Mouse (Mus musculus): ENCODE data around the gene Sult1d1. TPM values are rescaled to one million over a fixed set of nuclear protein-coding genes. Genes with fewer than 3 reads are reported as not detected.

Sult1d1 gene
- polyA plus RNA-seq (2015; fragmentation: Nextera tagmentation; extraction: Ambion mirVana), result not detected in 2 replicates

- H3K27me3 ChIP-seq (replicated peaks), result no peaks in the 10 kb centered on the region
- H3K4me3 ChIP-seq, result no peak within 1 kb of the TSS
- no peaks in the 10 kb centered on the region for H3K9me3 ChIP-seq
- ATAC-seq (replicated peaks), result no peak
- no peak within 1 kb of the TSS for H3K4me2 ChIP-seq
- no peaks in the 10 kb centered on the region for H3K4me1 ChIP-seq
- H3K27ac ChIP-seq, result no peak within 1 kb of the TSS
- 85% methylated on average over 5 of the region's 5 CpGs for WGBS
- no peak within 1 kb of the TSS for H3K9ac ChIP-seq
- no peaks in the 10 kb centered on the region for H3K36me3 ChIP-seq (replicated peaks)
These were observed at the start of gene Sult1d1 for GRCm38 (mm10) chr5:87568845-87569244. Sult1d1 (minus strand) TSS chr5:87569027.

GRCm38 (mm10) chr5:87615128-87615390 is 46.2 kb upstream of the Sult1d1 start:
- WGBS, result 94% methylated on average over 2 of the region's 2 CpGs
- Histone ChIP-seq H3K36me3 (replicated peaks) (no peaks in the 10 kb centered on the region), H3K4me1 (no peaks in the 10 kb centered on the region), H3K4me3 (no peak overlapping the region), H3K27me3 (replicated peaks) (no peaks in the 10 kb centered on the region), H3K9me3 (no peaks in the 10 kb centered on the region), H3K9ac (no peak overlapping the region), H3K4me2 (no peak overlapping the region), H3K27ac (no peak overlapping the region)
- no peak for ATAC-seq (replicated peaks)

GRCm38 (mm10) chr5:87614364-87615127 is 45.7 kb upstream of the Sult1d1 start:
- no peaks in the 10 kb centered on the region for H3K9me3 ChIP-seq
- no peaks in the 10 kb centered on the region for H3K27me3 ChIP-seq (replicated peaks)
- no peak overlapping the region for H3K4me3 ChIP-seq
- H3K9ac ChIP-seq, result no peak overlapping the region
- no peak for ATAC-seq (replicated peaks)
- H3K4me2 ChIP-seq, result no peak overlapping the region
- H3K36me3 ChIP-seq (replicated peaks), result no peaks in the 10 kb centered on the region
- no peaks in the 10 kb centered on the region for H3K4me1 ChIP-seq
- no peak overlapping the region for H3K27ac ChIP-seq

DNA sequence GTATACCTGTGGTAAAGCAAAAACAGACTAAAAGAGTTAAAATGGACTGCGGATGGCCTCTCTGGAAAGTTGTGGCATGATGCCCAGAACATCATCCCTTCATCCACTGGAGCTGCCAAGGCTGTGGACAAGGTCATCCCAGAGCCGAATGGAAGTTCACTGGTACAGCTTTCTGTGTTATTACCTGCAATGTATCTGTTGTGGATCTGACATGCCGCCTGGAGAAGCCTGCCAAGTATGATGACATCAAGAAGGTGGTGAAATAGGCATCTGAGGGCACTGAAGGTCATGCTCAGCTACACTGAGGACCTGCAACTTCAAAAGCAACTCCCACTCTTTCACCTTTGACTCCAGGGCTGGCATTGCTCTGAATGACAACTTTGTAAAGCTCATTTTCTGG is 32.2 kb upstream of the Sult1d1 start:
- H3K27ac ChIP-seq, result no peak overlapping the region
- WGBS, result 71% methylated on average over 3 of the region's 3 CpGs
- H3K9ac ChIP-seq, result no peak overlapping the region
- H3K36me3 ChIP-seq (replicated peaks), result no peaks in the 10 kb centered on the region
- no peak overlapping the region for H3K4me2 ChIP-seq
- H3K27me3 ChIP-seq (replicated peaks), result no peaks in the 10 kb centered on the region
- no peak for ATAC-seq (replicated peaks)
- H3K4me1 ChIP-seq, result no peaks in the 10 kb centered on the region
- no peak overlapping the region for H3K4me3 ChIP-seq
- no peaks in the 10 kb centered on the region for H3K9me3 ChIP-seq

DNA sequence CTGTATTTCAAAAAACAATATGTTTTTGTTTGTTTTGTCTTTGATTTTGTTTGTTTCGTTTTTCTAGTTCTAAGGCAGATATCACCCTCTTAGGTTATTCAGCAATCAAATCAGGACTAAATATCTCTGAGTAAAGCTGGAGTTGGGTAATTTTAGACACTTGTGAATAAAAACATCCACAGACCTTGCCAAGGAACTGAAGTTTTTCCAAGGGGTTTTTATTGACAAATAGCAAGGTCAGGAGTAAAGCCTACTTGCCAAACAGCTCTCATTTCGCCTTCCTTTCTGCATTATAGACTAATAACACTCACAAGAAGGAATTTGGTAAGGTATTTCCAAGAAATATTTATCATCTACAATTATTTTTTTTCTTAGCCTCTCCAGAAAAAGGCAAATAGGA is 29.1 kb upstream of the Sult1d1 start:
- H3K27ac ChIP-seq, result no peak overlapping the region
- H3K27me3 ChIP-seq (replicated peaks), result no peaks in the 10 kb centered on the region
- WGBS, result 82% methylated on average over 2 of the region's 2 CpGs
- ATAC-seq (replicated peaks), result no peak
- no peaks in the 10 kb centered on the region for H3K9me3 ChIP-seq
- H3K4me1 ChIP-seq, result no peaks in the 10 kb centered on the region
- no peak overlapping the region for H3K4me2 ChIP-seq
- H3K36me3 ChIP-seq (replicated peaks), result no peaks in the 10 kb centered on the region
- no peak overlapping the region for H3K9ac ChIP-seq
- no peak overlapping the region for H3K4me3 ChIP-seq

DNA sequence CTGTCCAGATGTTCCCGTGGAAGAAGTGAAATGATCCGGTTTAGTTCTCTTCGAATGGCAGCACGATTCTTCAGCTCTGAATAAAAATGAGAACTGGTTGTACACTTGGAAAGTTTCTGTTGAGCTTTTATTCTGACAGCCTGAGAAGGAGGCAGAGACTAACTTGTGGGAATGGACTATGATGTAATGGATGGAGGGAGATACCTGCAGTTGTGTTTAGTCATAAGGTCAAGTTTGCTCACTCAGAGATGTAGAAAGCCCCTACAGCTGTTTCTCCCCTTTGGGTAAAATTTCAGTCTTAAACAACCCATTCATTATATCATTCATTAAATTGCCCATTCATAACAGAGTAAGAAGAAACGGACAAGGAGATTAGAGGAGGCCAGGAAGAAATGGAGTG is 22.7 kb upstream of the Sult1d1 start, which contains the start of gene Sult1e1:
TSS of gene Sult1e1 (minus strand) at position 101 of the 400 bp plus-strand sequence.
- no peak within 1 kb of the TSS for H3K27ac ChIP-seq
- H3K9me3 ChIP-seq, result no peaks in the 10 kb centered on the region
- no peak within 1 kb of the TSS for H3K9ac ChIP-seq
- H3K4me3 ChIP-seq, result no peak within 1 kb of the TSS
- ATAC-seq (replicated peaks), result no peak
- WGBS, result 77% methylated on average over 5 of the region's 5 CpGs
- H3K4me1 ChIP-seq, result no peaks in the 10 kb centered on the region
- H3K36me3 ChIP-seq (replicated peaks), result no peaks in the 10 kb centered on the region
- H3K4me2 ChIP-seq, result no peak within 1 kb of the TSS
- no peaks in the 10 kb centered on the region for H3K27me3 ChIP-seq (replicated peaks)

GRCm38 (mm10) chr5:87589916-87590315 is 21.1 kb upstream of the Sult1d1 start:
- no peaks in the 10 kb centered on the region for H3K9me3 ChIP-seq
- no peaks in the 10 kb centered on the region for H3K27me3 ChIP-seq (replicated peaks)
- no peak overlapping the region for H3K27ac ChIP-seq
- H3K4me2 ChIP-seq, result no peak overlapping the region
- no peaks in the 10 kb centered on the region for H3K36me3 ChIP-seq (replicated peaks)
- H3K9ac ChIP-seq, result no peak overlapping the region
- no peaks in the 10 kb centered on the region for H3K4me1 ChIP-seq
- 92% methylated on average over 2 of the region's 2 CpGs for WGBS
- no peak overlapping the region for H3K4me3 ChIP-seq
- no peak for ATAC-seq (replicated peaks)

- 92% methylated on average over 1 of the region's 1 CpGs for WGBS
- Histone ChIP-seq H3K4me1 (no peaks in the 10 kb centered on the region), H3K9me3 (no peaks in the 10 kb centered on the region), H3K4me2 (no peak overlapping the region), H3K27ac (no peak overlapping the region), H3K27me3 (replicated peaks) (no peaks in the 10 kb centered on the region), H3K36me3 (replicated peaks) (no peaks in the 10 kb centered on the region), H3K9ac (no peak overlapping the region), H3K4me3 (no peak overlapping the region)
- no peak for ATAC-seq (replicated peaks)
These were observed 11.6 kb upstream of the Sult1d1 start for GRCm38 (mm10) chr5:87580389-87580788.

- Histone ChIP-seq H3K27me3 (replicated peaks) (no peaks in the 10 kb centered on the region), H3K9me3 (no peaks in the 10 kb centered on the region), H3K27ac (no peak overlapping the region), H3K36me3 (replicated peaks) (no peaks in the 10 kb centered on the region), H3K4me1 (no peaks in the 10 kb centered on the region), H3K4me3 (no peak overlapping the region), H3K9ac (no peak overlapping the region), H3K4me2 (no peak overlapping the region)
- no peak for ATAC-seq (replicated peaks)
- 77% methylated on average over 1 of the region's 1 CpGs for WGBS
These were observed 5.3 kb upstream of the Sult1d1 start for GRCm38 (mm10) chr5:87574174-87574573.

DNA sequence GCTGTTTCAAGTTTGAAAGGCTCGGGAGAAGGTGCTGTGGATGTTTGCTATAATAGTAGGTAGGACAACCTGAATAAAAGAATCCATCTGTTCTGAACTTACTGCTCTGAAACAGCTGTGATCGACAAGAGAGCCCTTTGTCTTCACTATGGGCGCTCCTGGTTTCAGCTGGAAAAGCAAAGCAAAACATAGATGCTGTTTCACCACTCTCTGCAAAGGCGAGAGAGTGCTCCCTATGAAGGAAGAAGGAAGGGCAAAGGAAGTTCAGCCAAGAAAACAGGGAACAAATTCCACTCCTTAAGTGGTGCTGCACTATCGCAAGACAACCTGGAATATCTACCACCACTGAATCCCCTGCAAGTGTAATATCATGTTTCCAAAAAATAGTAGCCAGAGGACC is 4.7 kb upstream of the Sult1d1 start:
- Histone ChIP-seq H3K9me3 (no peaks in the 10 kb centered on the region), H3K27me3 (replicated peaks) (no peaks in the 10 kb centered on the region), H3K9ac (no peak overlapping the region), H3K27ac (no peak overlapping the region), H3K36me3 (replicated peaks) (no peaks in the 10 kb centered on the region), H3K4me3 (no peak overlapping the region), H3K4me1 (no peaks in the 10 kb centered on the region), H3K4me2 (no peak overlapping the region)
- no peak for ATAC-seq (replicated peaks)
- WGBS, result 68% methylated on average over 5 of the region's 5 CpGs

DNA sequence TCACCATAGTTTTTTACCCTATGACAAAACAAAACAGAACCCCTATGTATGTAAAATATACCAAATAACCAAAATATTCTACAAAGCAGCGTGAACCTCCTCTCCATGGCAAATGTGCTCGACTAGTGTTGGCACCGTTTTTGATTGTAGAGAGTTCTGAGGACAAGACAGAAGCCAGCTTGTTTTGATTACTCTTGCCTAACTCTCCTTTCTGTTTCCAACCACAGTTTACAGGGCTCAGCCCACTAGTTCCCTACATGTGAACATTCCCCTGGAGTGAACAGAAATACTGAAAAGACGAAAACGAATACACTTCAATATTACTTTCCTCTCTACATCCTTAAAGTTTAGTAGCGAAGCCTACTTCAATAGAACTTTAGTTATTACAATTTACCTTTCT is 4.0 kb upstream of the Sult1d1 start:
- H3K4me3 ChIP-seq, result no peak overlapping the region
- H3K36me3 ChIP-seq (replicated peaks), result no peaks in the 10 kb centered on the region
- H3K27me3 ChIP-seq (replicated peaks), result no peaks in the 10 kb centered on the region
- 87% methylated on average over 6 of the region's 6 CpGs for WGBS
- no peak overlapping the region for H3K9ac ChIP-seq
- no peak overlapping the region for H3K4me2 ChIP-seq
- no peak for ATAC-seq (replicated peaks)
- H3K9me3 ChIP-seq, result no peaks in the 10 kb centered on the region
- H3K27ac ChIP-seq, result no peak overlapping the region
- no peaks in the 10 kb centered on the region for H3K4me1 ChIP-seq

GRCm38 (mm10) chr5:87567306-87567705 is 1.5 kb downstream of the Sult1d1 start:
- ATAC-seq (replicated peaks), result no peak
- Histone ChIP-seq H3K9ac (no peak overlapping the region), H3K4me1 (no peaks in the 10 kb centered on the region), H3K4me2 (no peak overlapping the region), H3K27me3 (replicated peaks) (no peaks in the 10 kb centered on the region), H3K36me3 (replicated peaks) (no peaks in the 10 kb centered on the region), H3K9me3 (no peaks in the 10 kb centered on the region), H3K4me3 (no peak overlapping the region), H3K27ac (no peak overlapping the region)
- WGBS, result 87% methylated on average over 1 of the region's 1 CpGs

GRCm38 (mm10) chr5:87562966-87563365 is 5.9 kb downstream of the Sult1d1 start:
- ATAC-seq (replicated peaks), result no peak
- H3K9me3 ChIP-seq, result no peaks in the 10 kb centered on the region
- H3K9ac ChIP-seq, result no peak overlapping the region
- no peaks in the 10 kb centered on the region for H3K4me1 ChIP-seq
- no peak overlapping the region for H3K4me2 ChIP-seq
- H3K4me3 ChIP-seq, result no peak overlapping the region
- no peaks in the 10 kb centered on the region for H3K36me3 ChIP-seq (replicated peaks)
- no peak overlapping the region for H3K27ac ChIP-seq
- H3K27me3 ChIP-seq (replicated peaks), result no peaks in the 10 kb centered on the region
